Mouse (Mus musculus): ENCODE measurements around the gene Chrna5.

DNA sequence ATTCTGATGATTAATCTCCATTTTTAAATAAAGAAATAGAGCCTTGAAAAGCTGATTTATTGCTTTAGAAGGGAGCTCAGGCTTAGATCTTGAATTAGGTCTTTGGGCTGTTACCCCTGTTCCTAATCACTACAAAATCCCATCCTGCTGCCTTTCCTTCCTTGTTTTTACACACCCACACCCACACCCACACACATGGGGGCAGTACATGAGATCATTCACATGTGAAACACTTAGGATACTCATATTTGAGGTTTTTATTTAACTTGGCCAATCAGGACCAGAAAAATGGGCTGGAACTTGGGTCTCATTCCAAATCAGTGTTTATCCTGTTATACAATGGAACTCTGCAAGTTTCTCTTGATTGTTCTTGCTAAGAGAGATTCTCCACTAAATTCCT lies 31.2 kb upstream of the Chrna5 start:
- TF ChIP-seq CTCF (IDR thresholded peaks at IDR 0.05; ENCODE audit: low read depth, low read length) (no peak), GATA1 (IDR thresholded peaks at IDR 0.05; ENCODE audit: borderline replicate concordance, low read length) (no peak), POLR2AphosphoS5 (IDR thresholded peaks at IDR 0.05; ENCODE audit: insufficient replicate concordance, low read depth, low read length) (no peak), GATA2 (IDR thresholded peaks at IDR 0.05; ENCODE audit: borderline replicate concordance, low read depth, low read length) (no peak), TAL1 (conservative IDR thresholded peaks at IDR 0.05; ENCODE audit: low read depth, low read length) (no peak)

Measured in G1E (cell line).